Mouse (Mus musculus) A20 (cell line): ENCODE data around the gene Wdtc1.
A peak's percentile ranks its signal among the peaks of the same experiment; 100 is the strongest.

Source experiments
- DNase-seq: peaks from one replicate; pipeline ENCODE4 v3.0.0-alpha.2; 2011; ENCODE audit warnings: low read depth, low spot score

Gene Wdtc1

DNA sequence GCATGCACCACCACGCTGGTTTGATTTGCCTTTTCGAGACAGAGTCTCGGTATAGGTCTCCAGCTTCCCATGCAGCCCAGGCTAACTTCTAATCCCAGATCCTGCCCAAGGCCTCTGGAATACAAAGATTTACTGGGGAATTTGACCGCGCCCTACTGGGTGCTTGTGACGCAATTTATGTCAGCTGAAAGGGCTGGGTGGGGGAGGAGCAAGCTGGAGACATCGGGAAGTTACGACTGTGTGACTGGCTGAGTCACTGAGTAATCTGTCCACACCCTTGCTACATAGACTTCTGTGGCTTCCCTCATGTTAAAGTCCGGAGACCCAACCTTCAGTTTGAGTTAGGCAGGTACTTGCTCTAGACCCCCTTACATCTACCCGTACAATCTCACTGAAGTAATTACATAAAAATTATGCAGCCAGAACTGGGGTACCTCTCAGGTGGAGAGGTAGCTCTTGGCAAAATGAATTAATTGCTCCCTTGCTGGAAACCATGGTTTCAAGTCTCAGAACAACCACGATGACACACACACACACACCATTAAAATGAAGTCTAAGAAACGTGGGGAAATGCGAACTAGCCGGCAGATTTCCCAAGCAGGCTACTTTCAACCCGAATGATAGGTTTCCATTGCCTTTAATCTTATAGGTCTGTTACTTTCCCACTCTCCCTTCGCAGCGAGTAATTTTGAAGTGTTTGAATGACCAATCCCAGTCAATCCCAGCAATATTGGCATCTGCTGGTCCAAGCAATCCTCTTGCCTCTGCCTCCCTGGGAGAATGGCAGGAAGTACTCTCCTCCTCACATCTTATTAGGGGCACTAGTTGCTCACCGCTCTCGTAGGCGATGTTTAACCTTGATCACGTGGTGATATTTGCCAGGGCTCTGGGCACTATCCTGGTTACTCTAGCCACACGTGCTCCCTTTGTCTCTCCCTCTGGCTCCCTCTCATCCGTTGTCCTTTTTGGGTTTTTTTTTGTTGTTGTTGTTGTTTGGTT, at the start of gene Wdtc1:
Gene Wdtc1 (minus strand): TSS at position 115 of the 999 bp plus-strand sequence.
- DNase-seq: no peak

DNA sequence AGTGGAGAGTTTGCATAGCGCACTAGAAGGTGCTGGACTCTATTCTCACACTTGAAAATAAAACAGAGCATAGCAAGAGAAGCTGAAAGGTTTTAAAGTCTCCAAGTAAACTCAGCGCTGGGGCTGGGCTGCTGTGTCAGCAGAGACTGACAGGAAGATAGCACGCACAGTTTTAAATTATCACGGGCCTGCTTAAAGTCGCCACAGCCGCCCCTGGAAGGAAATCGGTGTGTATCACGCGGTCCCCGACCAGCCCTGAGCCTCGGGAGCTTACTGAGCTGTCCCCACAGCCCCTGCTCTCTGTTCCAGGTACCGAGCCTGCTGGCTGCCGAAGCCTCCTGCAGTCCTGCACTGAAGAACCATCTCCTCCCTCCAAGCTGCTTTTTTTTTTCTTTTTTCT, 48.7 kb upstream of the Wdtc1 start:
- DNase-seq: no peak

DNA sequence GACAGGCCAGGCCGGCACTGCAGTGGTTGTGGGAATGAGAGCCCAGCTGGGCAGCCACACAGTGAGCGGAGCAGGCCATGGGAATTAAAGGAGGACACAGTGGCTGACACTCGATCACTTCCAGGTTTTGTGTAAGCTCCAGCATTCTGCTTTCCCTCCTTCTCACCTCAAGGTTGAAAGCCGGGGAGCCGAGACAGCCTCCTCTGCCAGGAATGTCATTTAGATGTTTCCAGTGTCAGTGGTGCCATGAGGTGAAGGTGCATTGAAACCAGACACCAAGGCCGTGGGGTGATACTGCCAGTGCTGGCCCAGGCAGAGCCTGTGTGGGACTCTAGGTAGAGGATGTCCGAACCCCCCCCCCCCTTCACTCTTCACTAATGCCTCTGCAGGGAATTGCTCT, 46.8 kb upstream of the Wdtc1 start:
- DNase-seq: no peak

DNA sequence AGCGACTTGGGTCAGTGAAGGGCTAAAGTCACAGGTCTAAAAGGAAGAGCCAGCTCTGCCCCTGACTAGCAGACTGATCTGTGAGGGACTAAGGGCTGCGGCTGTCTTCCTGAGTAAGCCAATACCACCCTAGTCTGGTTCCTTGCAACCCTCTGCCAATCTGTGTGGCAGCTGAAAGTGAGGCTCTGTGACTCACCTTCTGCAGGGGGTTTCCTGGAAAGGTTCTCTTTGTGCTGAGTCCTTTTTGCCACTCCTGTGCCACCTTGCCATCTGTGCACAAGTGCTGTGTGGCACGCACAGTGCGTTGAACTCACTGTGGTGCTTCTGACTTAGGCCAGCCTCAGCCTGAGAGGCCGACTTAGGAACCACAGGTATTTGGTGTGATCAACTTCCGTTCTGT, 46.2 kb upstream of the Wdtc1 start:
- no peak for DNase-seq

DNA sequence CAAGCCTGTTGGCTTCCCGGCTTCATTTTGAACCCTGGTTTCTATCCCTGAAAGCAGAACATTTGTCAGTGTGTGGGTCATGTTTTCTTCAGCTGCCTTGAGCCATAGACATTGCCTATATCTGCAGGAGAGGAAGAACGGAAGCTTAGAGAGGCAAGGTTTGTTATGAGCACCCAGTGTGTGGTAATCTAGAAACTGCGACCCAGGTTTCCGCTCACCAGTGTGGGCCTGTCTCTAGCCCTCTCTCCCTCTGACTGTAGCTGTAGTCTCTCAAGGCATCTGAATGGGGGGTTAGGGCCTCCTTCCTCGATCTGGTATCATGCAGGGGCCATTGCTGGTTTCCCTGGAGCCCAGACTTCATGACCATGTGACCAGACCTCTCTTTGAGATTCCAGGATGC, 45.3 kb upstream of the Wdtc1 start:
- DNase-seq: no peak

DNA sequence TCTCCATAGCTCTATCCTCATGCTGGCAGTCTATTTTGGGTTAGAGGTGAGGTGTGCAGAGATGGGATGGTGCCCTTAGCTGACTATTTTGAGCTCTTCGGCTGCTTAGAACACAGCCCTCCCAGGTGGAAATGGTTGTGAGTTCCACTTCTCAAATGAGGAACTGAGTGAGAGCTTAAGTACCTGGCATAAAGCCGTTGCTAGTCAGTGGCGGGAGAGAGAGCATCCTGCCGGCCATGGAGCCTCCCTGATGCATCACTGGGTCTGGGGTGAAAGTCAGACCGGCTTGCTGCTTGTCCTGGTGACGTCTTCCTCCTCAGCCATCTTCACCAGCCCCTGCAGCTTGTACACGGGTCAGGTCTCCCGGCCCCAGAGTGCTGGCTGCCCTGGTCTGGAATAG, 44.7 kb upstream of the Wdtc1 start:
- peak; percentile 66 for DNase-seq

DNA sequence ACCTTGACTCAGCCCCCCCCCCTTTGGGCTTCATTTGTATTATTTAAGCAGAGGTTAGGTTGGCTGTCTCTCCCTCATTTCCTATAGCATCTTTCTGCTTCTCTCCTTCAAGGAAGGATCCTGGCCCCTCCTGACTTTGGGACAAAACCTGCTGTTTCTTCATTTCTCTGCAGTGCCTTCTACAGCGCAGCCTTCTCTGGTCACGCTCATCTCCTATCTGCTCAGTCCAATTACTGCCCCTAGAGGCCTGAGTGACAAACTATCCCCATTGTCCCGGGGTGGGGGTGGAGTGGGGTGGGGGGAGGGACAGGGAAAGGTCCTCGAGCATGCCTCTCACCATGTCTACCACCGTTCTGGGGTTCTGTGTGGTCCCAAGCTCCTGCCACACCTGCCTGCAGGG, 44.0 kb upstream of the Wdtc1 start:
- DNase-seq: peak; percentile 17

DNA sequence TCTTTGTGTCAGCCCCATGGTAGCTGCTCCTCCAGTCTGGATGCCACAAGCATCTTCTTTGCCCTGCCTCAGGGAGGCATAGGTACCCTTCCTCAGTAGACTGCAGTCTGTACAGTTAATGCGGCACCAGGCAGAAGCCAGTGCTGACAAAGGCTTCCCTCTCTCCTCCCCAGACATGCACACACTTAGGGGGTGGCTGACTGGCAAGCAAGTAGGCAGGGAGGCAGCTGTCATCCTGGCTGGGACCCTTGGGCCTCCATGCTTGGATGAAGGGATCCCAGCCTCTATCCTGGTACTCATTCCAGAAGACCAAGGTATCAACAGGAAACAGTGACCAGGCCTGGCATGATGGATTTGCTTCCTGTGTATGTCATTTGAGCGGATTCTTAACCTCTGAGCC, 42.8 kb upstream of the Wdtc1 start:
- DNase-seq: no peak

DNA sequence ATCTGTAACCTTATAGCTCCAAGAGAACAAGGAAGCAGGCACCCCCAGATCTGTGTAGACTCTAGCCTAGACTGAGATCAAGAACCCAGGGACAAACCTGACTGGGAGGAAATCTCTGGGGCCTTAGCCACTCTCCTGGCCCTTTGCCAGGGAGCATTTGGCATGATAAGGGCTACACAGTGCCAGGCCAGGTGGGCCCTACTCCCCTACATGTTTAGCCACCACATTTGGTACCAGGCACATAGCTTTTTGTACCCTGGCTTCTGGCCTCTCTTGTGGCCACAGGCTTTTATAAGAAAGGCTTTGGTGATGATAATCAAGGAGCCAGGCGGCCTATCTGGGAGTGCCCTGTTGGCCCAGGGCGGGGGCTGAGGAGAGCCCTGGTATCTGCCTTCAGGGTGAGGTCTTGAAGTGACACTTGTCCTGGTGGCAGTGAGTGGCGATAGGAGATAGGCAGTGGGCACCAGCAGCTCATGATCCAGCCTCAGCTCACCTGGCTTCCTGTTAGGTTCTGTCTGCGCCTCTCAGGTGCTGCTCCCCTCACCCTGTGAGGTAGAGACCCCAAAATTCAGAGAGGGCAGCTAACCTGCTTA, 41.8 kb upstream of the Wdtc1 start:
- DNase-seq: no peak

DNA sequence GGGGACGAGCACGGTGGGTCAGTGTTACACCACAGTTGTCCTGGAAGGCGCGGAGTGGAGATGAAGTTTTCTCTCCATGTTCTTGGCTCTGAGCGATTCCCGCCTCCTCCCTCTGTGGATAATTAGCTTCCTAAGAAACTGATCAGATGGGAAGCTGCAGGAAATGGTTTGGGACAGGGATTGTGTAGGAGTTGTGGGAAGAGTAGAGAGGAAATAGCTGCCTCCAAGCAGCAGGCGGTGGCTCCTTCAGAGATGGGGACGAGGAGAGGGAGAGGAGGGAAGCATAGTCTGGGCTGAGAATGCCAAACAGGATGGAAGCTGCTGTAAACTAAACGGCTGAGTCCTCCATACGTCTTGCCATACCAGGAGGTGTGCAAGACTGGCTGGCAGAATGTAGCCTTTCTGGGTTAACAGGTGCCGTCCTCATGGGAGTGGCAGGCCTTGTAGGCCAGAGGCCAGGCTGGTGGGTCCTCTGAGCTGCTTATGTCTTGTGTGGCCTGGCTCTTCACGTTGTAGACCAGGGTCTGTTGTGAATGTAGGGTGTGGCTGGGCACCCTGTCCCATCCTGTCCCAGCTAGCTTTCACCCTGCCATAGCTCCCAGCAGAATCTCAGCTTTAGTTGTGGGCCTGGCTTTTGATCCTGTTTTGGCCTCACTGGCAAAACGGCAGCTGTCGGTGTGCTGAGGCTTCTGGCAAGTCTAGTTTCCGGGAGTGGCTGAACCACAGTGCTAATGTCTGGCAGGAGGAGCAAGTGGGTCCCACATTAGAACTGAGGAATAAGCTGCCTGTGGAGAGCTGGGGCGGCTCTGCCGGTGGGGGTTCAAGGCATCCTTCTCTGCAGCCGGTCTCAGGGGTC, 38.1 kb upstream of the Wdtc1 start:
- DNase-seq: no peak

DNA sequence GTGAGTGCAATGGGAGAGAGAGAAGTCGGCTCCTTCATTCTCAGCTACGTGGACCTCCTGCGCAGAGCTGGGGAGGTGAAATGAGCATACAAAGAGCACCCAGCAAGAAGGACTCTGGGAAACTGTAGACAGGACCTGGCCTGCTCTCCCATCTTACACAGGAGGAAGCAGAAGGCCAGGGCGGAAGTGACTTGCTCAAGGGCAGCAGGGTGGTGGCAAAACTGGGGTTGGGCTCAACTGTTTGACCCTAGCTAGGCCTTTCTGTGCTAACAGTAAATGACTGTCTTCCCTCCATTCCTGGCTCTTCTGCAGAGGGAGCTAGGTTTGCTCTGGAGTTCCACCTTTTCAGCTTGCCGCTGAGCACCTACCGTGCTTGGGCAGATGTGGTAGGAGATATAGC, 37.3 kb upstream of the Wdtc1 start:
- no peak for DNase-seq

DNA sequence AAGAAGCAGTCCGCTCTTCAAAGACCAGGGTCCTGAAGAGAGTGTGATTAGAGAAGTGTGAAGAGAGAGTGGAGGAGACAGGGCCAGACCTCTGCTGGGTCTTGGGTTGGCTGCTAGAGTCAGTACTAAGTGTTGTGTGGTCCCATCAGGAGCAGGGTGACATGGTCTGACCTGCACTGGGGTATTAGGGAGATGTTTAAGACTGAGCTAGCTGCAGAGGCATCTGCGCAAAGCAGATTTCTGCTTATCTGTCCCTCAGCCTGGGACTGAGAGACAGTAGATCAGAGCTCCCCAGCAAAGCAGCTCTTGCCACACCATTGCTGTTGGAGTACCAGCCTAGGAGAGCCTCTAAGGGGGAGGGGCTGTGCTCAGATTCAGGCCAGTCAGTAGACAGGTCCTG, 36.8 kb upstream of the Wdtc1 start:
- DNase-seq: no peak

DNA sequence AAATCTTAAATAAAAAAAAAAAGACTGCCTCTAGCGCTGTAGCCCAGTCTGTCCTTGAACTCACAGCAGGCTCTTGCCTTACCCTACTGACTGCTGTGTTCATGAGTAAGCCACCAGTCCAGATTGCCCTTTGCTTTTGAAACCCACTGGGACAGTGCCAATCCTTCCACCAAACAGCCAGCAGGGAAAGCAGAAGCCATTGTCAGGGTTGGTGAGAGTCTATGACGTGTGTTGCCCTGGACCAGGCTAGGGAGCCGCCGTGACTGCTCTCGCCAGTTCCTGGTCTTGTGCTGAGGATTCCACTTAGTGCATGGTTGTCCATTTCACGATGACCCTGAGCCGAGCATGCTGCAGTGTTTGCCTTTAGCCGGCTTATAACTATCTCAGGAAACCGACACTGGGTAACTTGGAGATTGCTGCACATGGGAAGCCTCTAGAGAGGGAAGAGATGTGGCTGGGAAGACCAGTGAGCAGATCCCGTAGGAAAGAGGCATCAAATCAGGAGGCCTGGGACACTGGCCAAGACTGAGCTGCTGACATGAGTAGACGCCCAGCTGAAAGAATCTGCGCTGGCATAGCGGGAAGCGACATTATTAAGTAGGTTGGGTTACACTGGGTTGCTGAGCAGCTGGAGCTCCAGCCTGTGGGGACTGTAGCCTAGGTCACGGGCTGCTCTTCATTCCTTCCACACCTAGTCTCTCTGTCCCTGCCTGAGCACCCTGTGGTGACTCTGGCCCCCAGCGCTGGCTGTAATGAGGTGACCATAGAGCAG, 35.7 kb upstream of the Wdtc1 start:
- no peak for DNase-seq

DNA sequence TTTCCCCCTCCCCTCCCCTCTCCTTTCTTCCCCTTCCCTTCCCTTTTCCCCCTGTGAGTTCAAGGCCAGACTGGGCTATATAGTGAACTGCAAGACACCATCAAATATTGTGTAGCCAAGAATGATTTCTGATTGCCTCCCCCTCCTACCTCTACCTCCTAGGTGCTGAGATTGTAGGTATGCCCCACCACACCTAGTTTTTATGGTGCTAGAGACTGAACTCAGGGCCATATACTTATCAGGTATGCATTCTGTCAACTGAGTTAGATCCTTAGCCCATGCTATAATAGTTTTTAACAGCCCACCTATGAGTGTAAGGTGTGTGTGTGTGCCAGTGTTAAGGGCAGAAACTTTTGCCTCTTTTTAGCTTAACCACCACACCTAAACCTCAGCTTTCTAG, 33.8 kb upstream of the Wdtc1 start:
- no peak for DNase-seq

DNA sequence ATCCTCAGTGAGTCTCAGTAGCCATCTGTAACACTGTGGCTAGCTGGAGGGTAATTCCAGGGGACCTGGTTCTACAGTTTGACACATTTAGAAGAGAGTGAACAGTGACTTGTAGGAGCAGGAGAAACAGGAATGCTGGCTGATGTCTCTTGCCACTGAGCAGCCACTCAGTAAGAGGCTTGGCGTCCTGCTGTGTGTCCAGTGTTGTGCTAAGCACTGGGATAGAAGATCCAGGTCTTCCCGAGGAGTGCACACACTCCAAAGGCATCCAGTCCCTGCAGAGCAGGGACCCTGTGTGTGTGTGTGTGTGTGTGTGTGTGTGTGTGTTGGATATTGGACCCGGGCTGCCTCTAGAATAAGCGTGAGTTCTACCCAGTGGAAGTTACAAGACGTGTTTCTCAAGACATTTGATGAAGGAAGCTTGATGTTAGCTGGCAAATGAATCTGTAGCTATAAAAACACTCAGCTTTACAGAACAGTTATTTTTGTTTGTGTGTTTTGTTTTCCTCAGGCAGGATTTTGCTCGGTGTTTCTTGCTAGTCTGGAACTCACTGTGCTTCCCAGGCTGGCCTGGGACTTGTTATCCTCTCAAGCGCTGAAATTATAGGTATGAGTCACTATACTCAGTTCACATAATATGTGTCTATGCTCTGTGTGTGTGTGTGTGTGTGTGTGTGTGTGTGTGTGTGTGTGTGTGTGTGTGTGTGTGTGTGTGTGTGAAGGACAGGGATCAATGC, 32.9 kb upstream of the Wdtc1 start:
- DNase-seq: no peak

DNA sequence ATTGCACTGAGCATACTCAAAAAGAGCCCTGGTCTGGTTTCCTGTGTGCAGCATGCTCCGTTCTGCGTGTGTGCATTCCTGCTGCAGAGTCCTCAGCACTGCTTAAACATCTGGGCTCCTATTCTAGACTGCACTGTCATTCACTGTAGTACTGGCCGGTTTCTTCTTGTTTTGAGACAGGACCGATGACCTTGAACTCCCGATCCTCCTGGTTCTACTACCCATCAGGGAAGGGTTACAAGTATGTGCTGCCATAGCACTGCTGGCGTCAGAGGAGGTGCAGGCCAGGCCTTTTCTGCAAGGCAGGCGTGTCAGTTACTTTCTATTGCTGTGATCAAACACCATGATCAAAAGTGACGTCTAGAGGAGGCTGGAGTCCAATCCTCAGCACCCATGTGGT, 27.9 kb upstream of the Wdtc1 start:
- no peak for DNase-seq

DNA sequence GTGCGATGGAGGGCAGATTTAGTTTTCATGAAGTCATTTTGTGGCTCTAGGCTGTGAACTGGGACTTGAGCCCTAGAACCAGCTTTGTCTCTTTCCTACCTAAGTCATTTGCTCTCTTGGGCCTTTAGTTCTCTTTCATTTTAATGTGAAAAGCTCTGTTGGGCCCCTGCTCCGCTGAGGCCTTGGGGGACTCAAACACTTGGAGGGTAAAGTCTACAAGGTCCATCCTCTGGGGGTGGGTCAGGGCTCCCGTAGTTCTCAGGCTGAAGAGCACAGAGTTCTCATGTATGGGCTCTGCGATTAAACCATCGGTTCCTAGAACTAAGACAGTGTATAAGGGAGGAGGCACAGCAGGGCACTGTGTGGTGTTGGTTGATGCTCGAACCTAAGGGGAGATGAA, 27.3 kb upstream of the Wdtc1 start:
- no peak for DNase-seq

DNA sequence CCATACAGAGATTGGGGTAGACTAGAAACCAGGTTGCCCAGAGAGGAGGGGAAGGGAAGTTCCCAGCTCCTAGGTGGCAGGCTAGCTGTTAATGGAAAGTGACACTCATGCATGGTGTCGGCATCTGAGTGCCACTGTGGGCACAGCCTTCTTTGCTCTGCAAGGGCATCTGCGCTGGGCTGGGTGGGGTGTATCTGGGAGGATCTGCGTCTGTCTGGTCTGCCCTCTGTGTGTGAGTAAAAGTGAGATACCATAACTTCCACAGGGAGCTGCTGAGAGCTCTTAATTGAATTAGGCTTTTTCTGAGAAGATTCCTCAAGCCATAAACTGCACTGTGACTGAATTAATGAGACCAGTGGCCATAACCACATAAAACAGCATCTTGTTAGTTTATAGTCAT, 26.6 kb upstream of the Wdtc1 start:
- DNase-seq: no peak

DNA sequence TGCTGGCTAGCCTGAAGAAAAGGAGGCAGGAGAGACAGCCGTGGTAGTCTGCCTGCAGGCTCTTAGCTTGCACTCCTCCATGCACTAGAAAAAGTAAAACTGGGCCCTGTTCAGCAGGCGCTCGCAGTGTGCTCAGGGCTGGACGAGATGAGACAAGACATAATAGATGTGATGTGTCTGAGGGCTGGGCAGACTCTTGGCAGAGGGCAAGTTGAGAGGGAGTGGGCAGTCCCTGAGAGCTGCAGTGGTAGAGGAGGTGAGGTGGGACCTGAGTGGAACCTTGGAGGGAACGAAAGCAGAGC, 25.7 kb upstream of the Wdtc1 start:
- DNase-seq: no peak

DNA sequence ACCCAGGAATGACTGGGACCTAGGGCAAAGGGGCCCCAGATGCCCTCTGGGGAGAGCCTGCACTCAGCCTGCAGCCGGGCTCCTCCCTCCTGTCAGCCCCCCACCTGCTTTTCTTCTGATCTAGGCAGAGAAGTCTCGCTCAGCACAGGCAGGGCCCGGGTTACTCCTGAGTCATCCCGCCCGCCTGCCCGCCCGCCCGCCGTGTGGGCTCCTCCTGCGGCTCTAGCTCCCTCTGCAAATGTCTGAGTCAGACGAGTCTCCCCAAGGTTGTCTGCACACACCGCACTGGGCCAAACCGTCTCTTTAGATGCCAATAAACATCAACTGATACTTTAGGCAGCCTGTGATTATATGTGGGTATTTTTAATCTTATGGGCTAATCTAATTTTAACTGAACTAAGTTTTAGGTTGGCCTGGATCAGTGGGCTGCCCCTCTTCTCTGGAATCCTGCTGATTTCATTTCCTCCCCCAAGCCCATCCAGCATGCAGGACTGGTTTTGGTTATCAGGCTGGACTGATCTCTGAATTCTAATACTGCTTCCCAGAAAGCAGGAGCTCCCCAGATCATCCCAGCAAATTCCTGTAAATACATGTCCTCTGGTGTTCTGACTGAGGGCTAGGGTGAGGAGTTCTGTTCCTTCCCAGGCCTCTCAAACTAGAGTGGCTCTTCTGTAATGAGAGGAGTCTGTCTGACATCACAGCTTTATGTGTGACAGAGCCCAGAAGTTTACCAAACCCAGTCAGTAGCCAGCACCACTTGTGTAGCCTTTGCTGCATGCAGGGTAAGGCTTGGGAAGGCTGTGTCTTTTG, 25.2 kb upstream of the Wdtc1 start:
- no peak for DNase-seq
